Mouse (Mus musculus): ENCODE data around the gene Hist1h4n. TPM values are rescaled to one million over a fixed set of nuclear protein-coding genes. Genes with fewer than 3 reads are reported as not detected.

Gene Hist1h4n
- not detected for polyA plus RNA-seq (2015; fragmentation: Illumina TruSeq; extraction: RNeasy Lipid Tissue Mini Kit (QIAGEN cat#74804); ENCODE audit: insufficient read depth, low replicate concordance)

GRCm38 (mm10) chr13:21831418-21832394 is at the start of gene Hist1h4n:
Gene Hist1h4n, minus strand, starts transcription at chr13:21832196.

DNA sequence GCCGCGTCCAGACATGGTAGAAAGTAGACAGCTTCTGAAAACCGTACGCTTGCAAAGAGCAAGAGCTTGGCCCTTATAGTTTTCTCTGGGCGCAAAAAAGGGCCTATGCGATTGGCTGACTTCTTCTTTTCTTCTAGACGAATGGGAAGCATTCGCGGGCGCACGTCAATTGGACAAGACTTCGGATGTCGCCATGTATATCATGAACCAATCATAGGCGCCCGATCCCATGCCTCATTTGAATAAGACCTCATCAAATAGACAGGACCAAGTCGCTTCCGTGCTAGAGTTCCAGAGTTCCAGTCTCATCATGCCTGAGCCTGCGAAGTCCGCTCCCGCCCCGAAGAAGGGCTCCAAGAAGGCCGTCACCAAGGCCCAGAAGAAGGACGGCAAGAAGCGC is 1.5 kb upstream of the Hist1h4n start, which contains the start of the genes Hist1h2ap and Hist1h2br:
Gene Hist1h2ap, minus strand, starts transcription at position 47 of the 400 bp plus-strand sequence.
Gene Hist1h2br, plus strand, starts transcription at position 283 of the 400 bp plus-strand sequence.

DNA sequence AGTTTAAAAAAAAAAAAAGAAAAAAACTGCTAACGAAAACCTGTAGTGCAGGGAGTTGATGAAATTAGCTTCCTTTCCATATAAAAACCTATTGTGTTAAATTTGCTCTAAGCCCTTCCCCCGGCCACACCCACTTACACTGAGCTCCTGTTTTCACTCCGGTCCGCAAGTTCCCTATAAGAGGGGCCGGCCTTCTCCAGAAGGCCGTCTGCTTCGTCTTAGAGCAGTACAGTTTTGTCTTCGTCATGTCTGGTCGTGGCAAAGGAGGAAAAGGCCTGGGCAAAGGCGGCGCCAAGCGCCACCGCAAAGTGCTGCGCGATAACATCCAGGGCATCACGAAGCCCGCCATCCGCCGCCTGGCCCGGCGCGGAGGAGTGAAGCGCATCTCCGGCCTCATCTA is 20.5 kb downstream of the Hist1h4n start, which contains the start of gene Hist1h4m:
Gene Hist1h4m, plus strand, starts transcription at position 208 of the 400 bp plus-strand sequence.

GRCm38 (mm10) chr13:21810073-21810472 is 21.9 kb downstream of the Hist1h4n start, which contains the start of the genes Hist1h2bq and Hist1h2ao:
Gene Hist1h2bq, minus strand, starts transcription at chr13:21810197.
Gene Hist1h2ao, plus strand, starts transcription at chr13:21810465.

GRCm38 (mm10) chr13:21786899-21787629 is 44.9 kb downstream of the Hist1h4n start, which contains the start of the genes Hist1h2an and Hist1h2bp:
Gene Hist1h2an, minus strand, starts transcription at chr13:21787218.
Gene Hist1h2bp, plus strand, starts transcription at chr13:21787461.

DNA sequence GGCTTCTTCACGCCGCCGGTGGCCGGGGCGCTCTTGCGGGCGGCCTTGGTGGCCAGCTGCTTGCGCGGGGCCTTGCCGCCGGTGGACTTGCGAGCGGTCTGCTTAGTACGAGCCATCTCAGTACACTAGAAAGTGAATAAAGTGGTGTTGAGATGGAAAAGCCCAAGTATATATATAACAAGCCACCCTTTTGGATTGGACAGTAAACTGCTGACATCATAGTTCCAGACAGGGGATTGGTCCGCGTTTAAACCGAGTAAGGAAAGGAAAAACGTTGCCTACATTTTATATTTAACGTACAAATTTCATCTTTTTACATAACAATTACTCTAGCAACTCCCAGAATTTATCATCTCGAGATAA is 48.8 kb downstream of the Hist1h4n start, which contains the start of gene Hist1h3i:
Gene Hist1h3i, minus strand, starts transcription at position 116 of the 363 bp plus-strand sequence.

Other genes starting within 250 kb of the Hist1h4n start
- not detected for gene Olfr1362, start 218.2 kb downstream of the Hist1h4n start, polyA plus RNA-seq (2015; fragmentation: Illumina TruSeq; extraction: RNeasy Lipid Tissue Mini Kit (QIAGEN cat#74804); ENCODE audit: insufficient read depth, low replicate concordance)
- not detected for gene Olfr11, start 189.7 kb downstream of the Hist1h4n start, polyA plus RNA-seq (2015; fragmentation: Illumina TruSeq; extraction: RNeasy Lipid Tissue Mini Kit (QIAGEN cat#74804); ENCODE audit: insufficient read depth, low replicate concordance)
- not detected for gene Olfr1361, start 168.8 kb downstream of the Hist1h4n start, polyA plus RNA-seq (2015; fragmentation: Illumina TruSeq; extraction: RNeasy Lipid Tissue Mini Kit (QIAGEN cat#74804); ENCODE audit: insufficient read depth, low replicate concordance)
- gene Olfr1360, start 154.8 kb downstream of the Hist1h4n start, polyA plus RNA-seq (2015; fragmentation: Illumina TruSeq; extraction: RNeasy Lipid Tissue Mini Kit (QIAGEN cat#74804); ENCODE audit: insufficient read depth, low replicate concordance): not detected
- gene Olfr1359, start 134.1 kb downstream of the Hist1h4n start, polyA plus RNA-seq (2015; fragmentation: Illumina TruSeq; extraction: RNeasy Lipid Tissue Mini Kit (QIAGEN cat#74804); ENCODE audit: insufficient read depth, low replicate concordance): not detected
- not detected for gene Hist1h2bl, start 116.1 kb downstream of the Hist1h4n start, polyA plus RNA-seq (2015; fragmentation: Illumina TruSeq; extraction: RNeasy Lipid Tissue Mini Kit (QIAGEN cat#74804); ENCODE audit: insufficient read depth, low replicate concordance)
- not detected for gene Hist1h2ai, start 115.8 kb downstream of the Hist1h4n start, polyA plus RNA-seq (2015; fragmentation: Illumina TruSeq; extraction: RNeasy Lipid Tissue Mini Kit (QIAGEN cat#74804); ENCODE audit: insufficient read depth, low replicate concordance)
- gene Hist1h3h, start 114.5 kb downstream of the Hist1h4n start, polyA plus RNA-seq (2015; fragmentation: Illumina TruSeq; extraction: RNeasy Lipid Tissue Mini Kit (QIAGEN cat#74804); ENCODE audit: insufficient read depth, low replicate concordance): not detected
- gene Hist1h2bm, start 110.2 kb downstream of the Hist1h4n start, polyA plus RNA-seq (2015; fragmentation: Illumina TruSeq; extraction: RNeasy Lipid Tissue Mini Kit (QIAGEN cat#74804); ENCODE audit: insufficient read depth, low replicate concordance): not detected
- gene Hist1h4j, start 97.1 kb downstream of the Hist1h4n start, polyA plus RNA-seq (2015; fragmentation: Illumina TruSeq; extraction: RNeasy Lipid Tissue Mini Kit (QIAGEN cat#74804); ENCODE audit: insufficient read depth, low replicate concordance): not detected
- not detected for gene Hist1h4k, start 81.7 kb downstream of the Hist1h4n start, polyA plus RNA-seq (2015; fragmentation: Illumina TruSeq; extraction: RNeasy Lipid Tissue Mini Kit (QIAGEN cat#74804); ENCODE audit: insufficient read depth, low replicate concordance)
- not detected for gene Hist1h2ak, start 78.4 kb downstream of the Hist1h4n start, polyA plus RNA-seq (2015; fragmentation: Illumina TruSeq; extraction: RNeasy Lipid Tissue Mini Kit (QIAGEN cat#74804); ENCODE audit: insufficient read depth, low replicate concordance)
- gene Hist1h2bn, start 78.1 kb downstream of the Hist1h4n start, polyA plus RNA-seq (2015; fragmentation: Illumina TruSeq; extraction: RNeasy Lipid Tissue Mini Kit (QIAGEN cat#74804); ENCODE audit: insufficient read depth, low replicate concordance): not detected
- not detected for gene Hist1h1b, start 51.6 kb downstream of the Hist1h4n start, polyA plus RNA-seq (2015; fragmentation: Illumina TruSeq; extraction: RNeasy Lipid Tissue Mini Kit (QIAGEN cat#74804); ENCODE audit: insufficient read depth, low replicate concordance)
- not detected for gene Hist1h3i, start 48.8 kb downstream of the Hist1h4n start, polyA plus RNA-seq (2015; fragmentation: Illumina TruSeq; extraction: RNeasy Lipid Tissue Mini Kit (QIAGEN cat#74804); ENCODE audit: insufficient read depth, low replicate concordance)
- gene Hist1h2an, start 45.0 kb downstream of the Hist1h4n start, polyA plus RNA-seq (2015; fragmentation: Illumina TruSeq; extraction: RNeasy Lipid Tissue Mini Kit (QIAGEN cat#74804); ENCODE audit: insufficient read depth, low replicate concordance): not detected
- not detected for gene Hist1h2bp, start 44.7 kb downstream of the Hist1h4n start, polyA plus RNA-seq (2015; fragmentation: Illumina TruSeq; extraction: RNeasy Lipid Tissue Mini Kit (QIAGEN cat#74804); ENCODE audit: insufficient read depth, low replicate concordance)
- gene Hist1h2bq, start 22.0 kb downstream of the Hist1h4n start, polyA plus RNA-seq (2015; fragmentation: Illumina TruSeq; extraction: RNeasy Lipid Tissue Mini Kit (QIAGEN cat#74804); ENCODE audit: insufficient read depth, low replicate concordance): 1.1 TPM
- gene Hist1h2ao, start 21.7 kb downstream of the Hist1h4n start, polyA plus RNA-seq (2015; fragmentation: Illumina TruSeq; extraction: RNeasy Lipid Tissue Mini Kit (QIAGEN cat#74804); ENCODE audit: insufficient read depth, low replicate concordance): not detected
- gene Hist1h4m, start 20.4 kb downstream of the Hist1h4n start, polyA plus RNA-seq (2015; fragmentation: Illumina TruSeq; extraction: RNeasy Lipid Tissue Mini Kit (QIAGEN cat#74804); ENCODE audit: insufficient read depth, low replicate concordance): not detected
- not detected for gene Hist1h2ap, start 1.3 kb upstream of the Hist1h4n start, polyA plus RNA-seq (2015; fragmentation: Illumina TruSeq; extraction: RNeasy Lipid Tissue Mini Kit (QIAGEN cat#74804); ENCODE audit: insufficient read depth, low replicate concordance)
- 0.81 TPM for gene Hist1h2br, start 1.5 kb upstream of the Hist1h4n start, polyA plus RNA-seq (2015; fragmentation: Illumina TruSeq; extraction: RNeasy Lipid Tissue Mini Kit (QIAGEN cat#74804); ENCODE audit: insufficient read depth, low replicate concordance)
- gene Zfp184, start 112.9 kb upstream of the Hist1h4n start, polyA plus RNA-seq (2015; fragmentation: Illumina TruSeq; extraction: RNeasy Lipid Tissue Mini Kit (QIAGEN cat#74804); ENCODE audit: insufficient read depth, low replicate concordance): 1.2 TPM
- not detected for gene Pom121l2, start 149.0 kb upstream of the Hist1h4n start, polyA plus RNA-seq (2015; fragmentation: Illumina TruSeq; extraction: RNeasy Lipid Tissue Mini Kit (QIAGEN cat#74804); ENCODE audit: insufficient read depth, low replicate concordance)
- gene Prss16, start 177.5 kb upstream of the Hist1h4n start, polyA plus RNA-seq (2015; fragmentation: Illumina TruSeq; extraction: RNeasy Lipid Tissue Mini Kit (QIAGEN cat#74804); ENCODE audit: insufficient read depth, low replicate concordance): 1.6 TPM
- gene Hist1h2ah, start 203.4 kb upstream of the Hist1h4n start, polyA plus RNA-seq (2015; fragmentation: Illumina TruSeq; extraction: RNeasy Lipid Tissue Mini Kit (QIAGEN cat#74804); ENCODE audit: insufficient read depth, low replicate concordance): not detected
- not detected for gene Hist1h2bk, start 203.7 kb upstream of the Hist1h4n start, polyA plus RNA-seq (2015; fragmentation: Illumina TruSeq; extraction: RNeasy Lipid Tissue Mini Kit (QIAGEN cat#74804); ENCODE audit: insufficient read depth, low replicate concordance)
- 7.6 TPM for gene Hist1h4i, start 209.2 kb upstream of the Hist1h4n start, polyA plus RNA-seq (2015; fragmentation: Illumina TruSeq; extraction: RNeasy Lipid Tissue Mini Kit (QIAGEN cat#74804); ENCODE audit: insufficient read depth, low replicate concordance)
- gene Hist1h2ag, start 210.7 kb upstream of the Hist1h4n start, polyA plus RNA-seq (2015; fragmentation: Illumina TruSeq; extraction: RNeasy Lipid Tissue Mini Kit (QIAGEN cat#74804); ENCODE audit: insufficient read depth, low replicate concordance): not detected
- gene Hist1h2bj, start 211.0 kb upstream of the Hist1h4n start, polyA plus RNA-seq (2015; fragmentation: Illumina TruSeq; extraction: RNeasy Lipid Tissue Mini Kit (QIAGEN cat#74804); ENCODE audit: insufficient read depth, low replicate concordance): not detected